Mouse (Mus musculus): ENCODE data around the gene Fam129a. TPM values are rescaled to one million over a fixed set of nuclear protein-coding genes. Genes with fewer than 3 reads are reported as not detected.

The Fam129a gene
- 1.6 and 2.6 TPM in 2 replicates for total RNA-seq (2014; rRNA removed)
- polyA plus RNA-seq (2015; fragmentation: Nextera tagmentation; extraction: Ambion mirVana), result 1.7 and 2.0 TPM in 2 replicates

DNA sequence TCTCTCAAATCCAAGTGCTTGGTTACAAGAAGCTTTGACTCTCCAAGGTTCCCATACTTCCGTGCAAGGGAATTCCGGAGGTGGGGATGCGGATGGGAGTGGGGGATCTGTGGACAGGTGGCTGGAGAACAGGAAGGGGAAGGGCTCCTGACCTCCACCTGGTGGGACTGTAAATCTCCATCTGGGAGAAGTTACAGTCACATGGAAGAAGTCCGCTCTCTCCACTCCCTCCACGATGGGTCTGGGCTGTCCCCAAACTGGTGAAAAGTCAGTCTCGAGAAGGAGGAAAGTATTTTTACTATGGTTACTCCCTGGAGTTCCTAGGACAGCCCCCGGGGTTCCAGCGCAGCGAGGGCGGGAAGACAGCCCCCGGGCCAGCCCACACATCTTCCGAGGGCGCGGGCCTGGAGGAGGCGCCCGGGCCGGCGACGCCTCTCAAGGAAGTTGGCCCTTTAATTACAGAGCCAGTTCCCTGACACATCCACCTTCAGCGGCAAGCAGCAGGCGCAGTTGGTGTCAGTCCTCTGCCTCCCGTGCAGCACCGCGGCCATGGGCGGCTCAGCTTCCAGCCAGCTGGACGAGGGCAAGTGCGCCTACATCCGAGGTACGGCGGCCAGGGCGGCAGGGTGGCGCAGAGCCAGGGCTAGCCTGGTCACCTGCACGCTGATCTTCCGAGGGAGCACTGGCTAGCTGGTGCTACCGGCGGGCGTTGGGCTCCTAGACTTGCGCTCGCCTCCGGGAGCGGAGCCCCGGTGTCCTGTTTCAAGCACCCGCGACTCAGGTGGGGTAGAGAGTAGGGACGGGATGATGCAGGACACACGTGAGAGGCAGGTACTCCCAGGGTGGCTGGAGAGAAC, at the start of gene Fam129a:
Gene Fam129a (plus strand): TSS at position 206 of the 857 bp plus-strand sequence.
- WGBS, result 5% methylated on average over 46 of the region's 46 CpGs
- H3K27me3 ChIP-seq (ENCODE audit: insufficient read depth, low read length), result peaks cover 13% of the 10 kb centered on the region; the same call in 1 of the 2 replicates
- H3K27ac ChIP-seq, result no peak within 1 kb of the TSS
- H3K36me3 ChIP-seq (ENCODE audit: insufficient read depth, low read length), result no peaks in the 10 kb centered on the region
- H3K4me3 ChIP-seq (ENCODE audit: low read length), result peak within 1 kb of the TSS; percentile 41
- peaks cover 5% of the 10 kb centered on the region for H3K4me1 ChIP-seq (ENCODE audit: insufficient read depth, low read length)
- peak within 1 kb of the TSS; percentile 33; the same call in 1 of the 2 replicates for H3K9ac ChIP-seq (replicated peaks; ENCODE audit: low read length)
- peak within 1 kb of the TSS; percentile 67 for H3K4me2 ChIP-seq (ENCODE audit: low read depth, low read length)
- H3K9me3 ChIP-seq (ENCODE audit: low read length), result no peaks in the 10 kb centered on the region
- DNase-seq (ENCODE audit: low spot score), result peak; percentile 27
- ATAC-seq, result peak; percentile 43; the same call in 1 of the 2 replicates
- TF ChIP-seq CTCF (IDR thresholded peaks at IDR 0.05; ENCODE audit: low read depth), result no peak

DNA sequence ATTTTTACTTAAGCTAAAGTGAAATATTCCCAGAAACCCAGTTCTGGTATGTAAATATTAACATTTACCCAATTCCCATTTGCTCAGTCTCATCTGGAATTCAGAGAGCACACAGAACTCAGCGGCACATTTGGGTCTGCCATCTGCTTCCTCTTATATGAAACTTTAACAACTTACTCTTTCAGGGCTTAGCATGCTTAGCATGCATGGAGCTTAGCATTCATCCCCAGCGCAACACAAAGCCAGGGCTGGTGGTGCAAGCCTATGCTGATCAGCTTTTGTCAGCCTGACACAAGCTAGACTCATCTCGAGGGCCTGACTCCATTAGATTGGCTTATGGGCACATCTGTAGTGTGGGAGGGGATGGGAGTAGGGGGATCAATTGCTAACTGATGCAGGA, 44.3 kb upstream of the Fam129a start:
- no peak overlapping the region for H3K4me3 ChIP-seq (ENCODE audit: low read length)
- no peak overlapping the region for H3K9ac ChIP-seq (replicated peaks; ENCODE audit: low read length)
- no peaks in the 10 kb centered on the region for H3K27me3 ChIP-seq (ENCODE audit: insufficient read depth, low read length)
- no peak overlapping the region for H3K4me2 ChIP-seq (ENCODE audit: low read depth, low read length)
- no peak for DNase-seq (ENCODE audit: low spot score)
- no peaks in the 10 kb centered on the region for H3K36me3 ChIP-seq (ENCODE audit: insufficient read depth, low read length)
- 57% methylated on average over 3 of the region's 3 CpGs for WGBS
- no peak for TF ChIP-seq CTCF (IDR thresholded peaks at IDR 0.05; ENCODE audit: low read depth)
- H3K9me3 ChIP-seq (ENCODE audit: low read length), result peaks cover 3% of the 10 kb centered on the region; the same call in 1 of the 2 replicates
- H3K27ac ChIP-seq, result no peak overlapping the region
- H3K4me1 ChIP-seq (ENCODE audit: insufficient read depth, low read length), result no peaks in the 10 kb centered on the region
- no peak for ATAC-seq

DNA sequence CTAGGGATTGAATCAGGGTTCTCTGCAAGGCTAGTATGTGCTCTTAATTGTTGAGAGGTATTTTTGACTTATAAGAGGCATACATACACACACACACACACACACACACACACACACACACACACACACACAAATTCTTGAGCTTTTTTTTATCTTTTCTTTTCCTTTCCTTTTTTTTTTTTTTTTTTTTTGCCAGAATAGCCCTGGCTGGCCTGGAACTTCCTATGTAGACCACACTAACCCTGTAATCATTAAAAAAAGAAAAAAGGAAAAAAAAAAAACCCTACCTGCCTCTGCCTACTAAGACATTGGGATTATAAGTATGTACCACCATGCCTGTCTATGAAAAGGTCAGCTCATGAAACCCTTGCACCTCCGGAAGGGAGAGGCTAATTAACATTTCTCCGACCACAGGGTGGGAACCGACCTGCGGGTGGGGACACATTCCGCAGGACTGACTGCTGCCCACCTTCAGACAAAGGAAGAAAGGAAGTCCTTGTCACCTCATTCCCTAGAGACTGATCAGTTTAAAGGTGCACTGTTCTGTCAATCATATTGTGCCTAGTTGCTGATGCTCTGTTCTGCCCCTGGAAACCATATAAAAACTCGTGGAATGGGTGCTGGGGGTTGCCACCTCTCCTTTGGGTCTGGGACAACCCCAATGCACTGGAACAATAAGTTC, 27.0 kb upstream of the Fam129a start:
- no peak for TF ChIP-seq CTCF (IDR thresholded peaks at IDR 0.05; ENCODE audit: low read depth)
- no peaks in the 10 kb centered on the region for H3K27me3 ChIP-seq (ENCODE audit: insufficient read depth, low read length)
- whole genome bisulfite sequencing, result 76% methylated on average over 6 of the region's 6 CpGs

DNA sequence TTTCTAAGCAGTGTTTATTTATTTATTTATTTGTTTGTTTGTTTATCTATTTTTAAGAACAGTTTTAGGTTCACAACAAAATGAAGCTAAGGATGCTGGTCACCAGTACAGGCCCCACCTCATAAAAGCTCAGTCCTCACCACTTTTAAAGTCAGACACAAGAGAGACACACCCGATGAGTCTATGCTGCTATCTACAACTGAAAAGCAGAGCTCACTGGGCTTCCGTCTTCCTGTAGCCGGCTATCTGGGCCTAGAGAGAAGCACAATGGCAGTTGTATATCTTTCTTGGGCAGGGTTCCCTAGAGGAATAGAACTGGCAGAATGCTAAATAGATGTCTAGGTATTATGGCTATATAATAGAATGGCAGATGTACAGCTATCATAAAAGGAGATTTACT, 26.4 kb upstream of the Fam129a start:
- no peak overlapping the region for H3K27ac ChIP-seq
- H3K4me3 ChIP-seq (ENCODE audit: low read length), result no peak overlapping the region
- H3K9me3 ChIP-seq (ENCODE audit: low read length), result no peaks in the 10 kb centered on the region
- no peaks in the 10 kb centered on the region for H3K36me3 ChIP-seq (ENCODE audit: insufficient read depth, low read length)
- WGBS, result 84% methylated on average over 3 of the region's 3 CpGs
- no peak overlapping the region for H3K4me2 ChIP-seq (ENCODE audit: low read depth, low read length)
- ATAC-seq (no peak), DNase-seq (ENCODE audit: low spot score) (no peak)
- H3K4me1 ChIP-seq (ENCODE audit: insufficient read depth, low read length), result no peaks in the 10 kb centered on the region
- no peak overlapping the region for H3K9ac ChIP-seq (replicated peaks; ENCODE audit: low read length)
- H3K27me3 ChIP-seq (ENCODE audit: insufficient read depth, low read length), result no peaks in the 10 kb centered on the region
- no peak for TF ChIP-seq CTCF (IDR thresholded peaks at IDR 0.05; ENCODE audit: low read depth)

More for the DNA sequence above, 27.0 kb upstream of the Fam129a start:
- Histone ChIP-seq H3K36me3 (ENCODE audit: insufficient read depth, low read length) (no peaks in the 10 kb centered on the region), H3K4me2 (ENCODE audit: low read depth, low read length) (no peak overlapping the region), H3K9ac (replicated peaks; ENCODE audit: low read length) (no peak overlapping the region), H3K27ac (no peak overlapping the region), H3K9me3 (ENCODE audit: low read length) (no peaks in the 10 kb centered on the region), H3K4me1 (ENCODE audit: insufficient read depth, low read length) (no peaks in the 10 kb centered on the region), H3K4me3 (ENCODE audit: low read length) (no peak overlapping the region)
- ATAC-seq (no peak), DNase-seq (ENCODE audit: low spot score) (no peak)

DNA sequence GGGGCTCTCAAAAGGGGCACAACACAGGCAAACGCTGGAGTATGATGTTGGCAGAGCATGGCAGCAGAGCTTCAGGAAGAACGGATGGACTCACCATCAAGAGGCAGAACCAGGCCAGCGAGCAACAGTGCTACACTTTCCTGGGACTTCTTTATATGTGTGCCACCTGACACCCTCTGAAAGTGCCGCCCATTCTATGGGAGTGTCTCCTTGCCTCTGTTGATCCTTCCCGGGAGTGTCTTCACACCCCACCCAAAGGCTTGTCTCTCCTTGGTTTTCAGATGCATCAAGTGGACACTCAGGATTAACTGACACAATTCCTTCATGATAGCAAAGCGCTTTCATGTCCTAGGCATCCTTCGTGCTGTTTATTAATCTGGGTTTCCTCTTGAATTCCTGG, 25.4 kb upstream of the Fam129a start:
- 85% methylated on average over 7 of the region's 7 CpGs for WGBS
- no peak for TF ChIP-seq CTCF (IDR thresholded peaks at IDR 0.05; ENCODE audit: low read depth)
- Histone ChIP-seq H3K9ac (replicated peaks; ENCODE audit: low read length) (no peak overlapping the region), H3K4me2 (ENCODE audit: low read depth, low read length) (no peak overlapping the region), H3K9me3 (ENCODE audit: low read length) (no peaks in the 10 kb centered on the region), H3K36me3 (ENCODE audit: insufficient read depth, low read length) (no peaks in the 10 kb centered on the region), H3K27ac (no peak overlapping the region), H3K4me1 (ENCODE audit: insufficient read depth, low read length) (no peaks in the 10 kb centered on the region), H3K4me3 (ENCODE audit: low read length) (no peak overlapping the region), H3K27me3 (ENCODE audit: insufficient read depth, low read length) (no peaks in the 10 kb centered on the region)
- ATAC-seq (no peak), DNase-seq (ENCODE audit: low spot score) (no peak)

DNA sequence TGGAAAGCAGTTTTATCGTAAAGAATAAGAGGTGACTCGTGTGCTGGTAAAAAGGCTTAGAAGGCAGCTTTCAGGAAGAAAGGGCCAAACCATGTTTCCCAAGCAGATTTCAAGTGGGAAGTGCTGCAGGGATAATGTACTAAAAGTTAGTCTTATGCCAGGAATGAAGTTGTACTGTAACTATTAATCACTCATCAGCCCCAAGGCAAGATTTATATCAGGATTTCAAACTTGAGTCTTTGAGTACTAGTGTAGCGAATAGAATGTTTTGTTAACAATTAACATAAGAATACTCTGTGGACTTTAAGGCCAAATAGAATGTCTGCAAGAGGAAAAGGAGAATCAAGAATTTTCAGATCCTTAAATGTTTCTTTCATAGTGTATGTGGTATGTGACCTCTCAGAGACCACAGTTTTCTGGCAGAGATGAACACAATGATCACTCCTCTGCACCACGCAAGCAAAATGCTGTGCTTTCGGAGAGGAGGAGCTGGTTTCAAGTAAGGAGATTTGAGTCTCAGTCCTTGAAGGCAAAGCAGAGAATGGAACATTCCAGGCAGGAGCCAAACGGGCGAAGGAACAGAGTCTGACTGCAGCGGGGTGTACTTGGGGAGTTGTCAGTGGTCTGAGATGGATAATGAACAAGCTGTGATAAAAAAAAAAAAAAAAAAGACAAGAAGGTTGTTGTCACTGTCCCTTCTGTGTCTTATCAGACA, 21.9 kb upstream of the Fam129a start:
- H3K9me3 ChIP-seq (ENCODE audit: low read length), result no peaks in the 10 kb centered on the region
- no peak overlapping the region for H3K4me2 ChIP-seq (ENCODE audit: low read depth, low read length)
- no peak overlapping the region for H3K27ac ChIP-seq
- 71% methylated on average over 8 of the region's 8 CpGs for WGBS
- no peaks in the 10 kb centered on the region for H3K4me1 ChIP-seq (ENCODE audit: insufficient read depth, low read length)
- DNase-seq (ENCODE audit: low spot score) (no peak), ATAC-seq (no peak)
- no peak overlapping the region for H3K4me3 ChIP-seq (ENCODE audit: low read length)
- H3K27me3 ChIP-seq (ENCODE audit: insufficient read depth, low read length), result no peaks in the 10 kb centered on the region
- H3K36me3 ChIP-seq (ENCODE audit: insufficient read depth, low read length), result no peaks in the 10 kb centered on the region
- H3K9ac ChIP-seq (replicated peaks; ENCODE audit: low read length), result no peak overlapping the region
- no peak for TF ChIP-seq CTCF (IDR thresholded peaks at IDR 0.05; ENCODE audit: low read depth)

All from hindbrain, postnatal 0 days (tissue).